Mouse (Mus musculus): ENCODE data around the gene Cd6. TPM values are rescaled to one million over a fixed set of nuclear protein-coding genes. Genes with fewer than 3 reads are reported as not detected.

The Cd6 gene
- polyA plus RNA-seq, 2 experiments = 0.10 TPM; not detected in 1

- no peaks in the 10 kb centered on the region for H3K36me3 ChIP-seq (ENCODE audit: control insufficient read depth, insufficient read depth, low read length)
- H3K9me3 ChIP-seq (ENCODE audit: control insufficient read depth, low read length) = no peaks in the 10 kb centered on the region
- 79% methylated on average over 8 of the region's 8 CpGs for WGBS
- no peak overlapping the region for H3K4me2 ChIP-seq (replicated peaks; ENCODE audit: low read depth, low read length, severe bottlenecking)
- H3K4me1 ChIP-seq (ENCODE audit: control insufficient read depth, insufficient read depth, low read length) = peaks cover 7% of the 10 kb centered on the region; the same call in 1 of the 2 replicates
- DNase-seq (ENCODE audit: low spot score) = no peak
- no peak overlapping the region for H3K27ac ChIP-seq (replicated peaks; ENCODE audit: low read depth, low read length)
- no peak for TF ChIP-seq POLR2A (IDR thresholded peaks at IDR 0.05; ENCODE audit: borderline replicate concordance, extremely low read depth, insufficient read depth, insufficient read length)
- no peak overlapping the region for H3K9ac ChIP-seq (ENCODE audit: low read depth, low read length, severe bottlenecking)
- H3K4me3 ChIP-seq (replicated peaks; ENCODE audit: low read length) = no peak overlapping the region
- H3K27me3 ChIP-seq (ENCODE audit: control insufficient read depth, insufficient read depth, low read length) = no peaks in the 10 kb centered on the region
- ATAC-seq (ENCODE audit: low FRiP score, low read depth) = no peak
These were observed 68.0 kb downstream of the Cd6 start for GRCm38 (mm10) chr19:10761794-10762415.

DNA sequence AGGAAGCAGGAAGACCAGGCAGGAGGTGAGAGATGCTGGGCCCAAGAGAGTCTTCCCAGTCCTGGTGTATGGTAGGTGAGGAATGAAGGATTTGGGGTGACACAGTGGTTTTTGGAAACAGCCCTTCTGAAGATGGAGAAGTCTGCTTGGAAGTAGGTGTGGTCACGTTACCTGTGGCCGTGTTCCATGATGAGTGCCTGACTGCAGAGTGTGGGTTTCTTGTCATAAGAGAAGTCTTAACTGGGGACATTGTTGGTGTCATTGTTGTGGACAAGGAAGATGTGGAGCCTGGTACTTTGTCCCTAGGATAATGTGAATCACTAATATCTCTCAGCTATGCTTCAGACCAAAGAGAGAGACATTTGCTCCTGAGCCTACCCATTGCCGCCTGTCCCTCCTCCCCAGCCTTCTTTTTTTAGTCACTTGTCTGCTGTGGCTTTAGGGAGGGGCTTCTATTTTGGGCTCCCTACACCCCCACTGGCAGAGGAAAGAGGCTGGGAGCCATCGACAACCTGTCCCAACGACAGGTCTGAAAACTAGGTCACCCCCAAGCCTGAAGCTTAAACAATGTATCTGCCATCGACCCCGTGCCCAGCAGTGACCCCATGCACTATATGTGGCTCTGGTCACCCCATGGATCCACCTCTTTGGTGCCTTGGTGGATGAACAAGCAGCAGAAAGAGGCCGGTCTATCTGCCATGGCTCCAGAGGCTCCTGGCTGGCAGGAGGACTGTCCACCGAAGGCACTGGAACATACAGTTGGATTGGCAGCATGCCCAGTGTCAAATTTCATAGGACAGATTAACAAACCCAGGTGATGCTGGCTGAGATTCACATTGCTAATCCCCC lies 69.7 kb downstream of the Cd6 start:
- DNase-seq (ENCODE audit: low spot score) = peak; percentile 20
- 82% methylated on average over 9 of the region's 9 CpGs for WGBS
- no peak overlapping the region for H3K4me3 ChIP-seq (replicated peaks; ENCODE audit: low read length)
- TF ChIP-seq POLR2A (IDR thresholded peaks at IDR 0.05; ENCODE audit: borderline replicate concordance, extremely low read depth, insufficient read depth, insufficient read length) = no peak
- no peak overlapping the region for H3K27ac ChIP-seq (replicated peaks; ENCODE audit: low read depth, low read length)
- H3K27me3 ChIP-seq (ENCODE audit: control insufficient read depth, insufficient read depth, low read length) = no peaks in the 10 kb centered on the region
- ATAC-seq (ENCODE audit: low FRiP score, low read depth) = no peak
- H3K9me3 ChIP-seq (ENCODE audit: control insufficient read depth, low read length) = no peaks in the 10 kb centered on the region
- no peaks in the 10 kb centered on the region for H3K36me3 ChIP-seq (ENCODE audit: control insufficient read depth, insufficient read depth, low read length)
- H3K9ac ChIP-seq (ENCODE audit: low read depth, low read length, severe bottlenecking) = no peak overlapping the region
- H3K4me2 ChIP-seq (replicated peaks; ENCODE audit: low read depth, low read length, severe bottlenecking) = no peak overlapping the region
- H3K4me1 ChIP-seq (ENCODE audit: control insufficient read depth, insufficient read depth, low read length) = peaks cover 7% of the 10 kb centered on the region; the same call in 1 of the 2 replicates

- DNase-seq (ENCODE audit: low spot score) = no peak
- Histone ChIP-seq H3K9me3 (ENCODE audit: control insufficient read depth, low read length) (no peaks in the 10 kb centered on the region), H3K9ac (ENCODE audit: low read depth, low read length, severe bottlenecking) (no peak overlapping the region), H3K27ac (replicated peaks; ENCODE audit: low read depth, low read length) (no peak overlapping the region), H3K4me3 (replicated peaks; ENCODE audit: low read length) (no peak overlapping the region), H3K27me3 (ENCODE audit: control insufficient read depth, insufficient read depth, low read length) (no peaks in the 10 kb centered on the region), H3K36me3 (ENCODE audit: control insufficient read depth, insufficient read depth, low read length) (no peaks in the 10 kb centered on the region), H3K4me1 (ENCODE audit: control insufficient read depth, insufficient read depth, low read length) (peaks cover 7% of the 10 kb centered on the region; the same call in 1 of the 2 replicates), H3K4me2 (replicated peaks; ENCODE audit: low read depth, low read length, severe bottlenecking) (no peak overlapping the region)
- TF ChIP-seq POLR2A (IDR thresholded peaks at IDR 0.05; ENCODE audit: borderline replicate concordance, extremely low read depth, insufficient read depth, insufficient read length) = no peak
- ATAC-seq (ENCODE audit: low FRiP score, low read depth) = no peak
These were observed 70.3 kb downstream of the Cd6 start for GRCm38 (mm10) chr19:10759525-10759924.

DNA sequence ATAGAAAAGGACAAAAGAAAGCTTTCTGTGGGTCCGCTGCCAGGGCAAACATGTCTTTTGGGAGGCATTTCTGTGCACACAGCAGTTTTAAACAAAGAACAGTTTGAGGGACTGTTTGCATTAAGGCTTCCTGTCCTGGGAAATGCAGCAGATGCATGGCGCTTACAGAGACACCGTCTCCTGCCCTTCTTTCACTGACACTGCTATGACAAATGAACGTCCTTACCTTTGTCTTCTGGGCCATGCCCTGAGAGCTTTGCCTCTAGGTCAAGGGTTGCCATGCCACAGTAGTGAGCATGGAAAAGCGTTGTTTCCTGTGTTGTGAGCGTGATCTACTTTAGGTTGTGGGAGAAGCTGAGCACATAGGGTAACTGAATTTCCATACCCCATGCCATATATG lies 71.2 kb downstream of the Cd6 start:
- DNase-seq (ENCODE audit: low spot score) = no peak
- H3K4me2 ChIP-seq (replicated peaks; ENCODE audit: low read depth, low read length, severe bottlenecking) = no peak overlapping the region

DNA sequence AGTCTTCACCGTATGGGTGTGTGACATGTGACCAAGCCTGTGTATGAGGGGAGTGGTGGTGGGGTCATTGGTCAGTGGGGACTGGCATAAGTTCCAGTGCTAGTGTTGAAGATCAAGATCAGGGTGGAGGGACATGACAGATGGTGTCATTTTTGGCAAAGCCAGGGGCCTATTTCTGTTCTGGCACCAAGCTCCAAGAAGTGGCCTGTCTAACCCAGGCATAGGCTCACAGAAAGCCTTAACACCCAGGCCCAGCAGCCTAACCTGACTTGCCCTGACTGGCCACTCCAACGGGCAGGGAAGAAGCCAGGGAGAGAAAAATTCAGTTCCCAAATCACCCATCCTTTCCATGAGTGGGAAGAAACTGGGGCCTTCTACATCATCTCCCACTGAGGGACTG lies 72.3 kb downstream of the Cd6 start:
- no peak overlapping the region for H3K4me2 ChIP-seq (replicated peaks; ENCODE audit: low read depth, low read length, severe bottlenecking)
- no peak for TF ChIP-seq POLR2A (IDR thresholded peaks at IDR 0.05; ENCODE audit: borderline replicate concordance, extremely low read depth, insufficient read depth, insufficient read length)
- peaks cover 7% of the 10 kb centered on the region; the same call in 1 of the 2 replicates for H3K4me1 ChIP-seq (ENCODE audit: control insufficient read depth, insufficient read depth, low read length)
- no peak for DNase-seq (ENCODE audit: low spot score)
- H3K27me3 ChIP-seq (ENCODE audit: control insufficient read depth, insufficient read depth, low read length) = no peaks in the 10 kb centered on the region
- H3K4me3 ChIP-seq (replicated peaks; ENCODE audit: low read length) = no peak overlapping the region
- 68% methylated on average over 2 of the region's 2 CpGs for WGBS
- H3K9me3 ChIP-seq (ENCODE audit: control insufficient read depth, low read length) = no peaks in the 10 kb centered on the region
- no peak for ATAC-seq (ENCODE audit: low FRiP score, low read depth)
- H3K9ac ChIP-seq (ENCODE audit: low read depth, low read length, severe bottlenecking) = no peak overlapping the region
- H3K27ac ChIP-seq (replicated peaks; ENCODE audit: low read depth, low read length) = no peak overlapping the region
- no peaks in the 10 kb centered on the region for H3K36me3 ChIP-seq (ENCODE audit: control insufficient read depth, insufficient read depth, low read length)

More for the DNA sequence above, 71.2 kb downstream of the Cd6 start:
- no peak for ATAC-seq (ENCODE audit: low FRiP score, low read depth)
- H3K36me3 ChIP-seq (ENCODE audit: control insufficient read depth, insufficient read depth, low read length) = no peaks in the 10 kb centered on the region
- peaks cover 7% of the 10 kb centered on the region; the same call in 1 of the 2 replicates for H3K4me1 ChIP-seq (ENCODE audit: control insufficient read depth, insufficient read depth, low read length)
- 62% methylated on average over 6 of the region's 6 CpGs for WGBS
- no peak overlapping the region for H3K9ac ChIP-seq (ENCODE audit: low read depth, low read length, severe bottlenecking)
- H3K9me3 ChIP-seq (ENCODE audit: control insufficient read depth, low read length) = no peaks in the 10 kb centered on the region
- no peak for TF ChIP-seq POLR2A (IDR thresholded peaks at IDR 0.05; ENCODE audit: borderline replicate concordance, extremely low read depth, insufficient read depth, insufficient read length)
- H3K27me3 ChIP-seq (ENCODE audit: control insufficient read depth, insufficient read depth, low read length) = no peaks in the 10 kb centered on the region
- no peak overlapping the region for H3K4me3 ChIP-seq (replicated peaks; ENCODE audit: low read length)
- H3K27ac ChIP-seq (replicated peaks; ENCODE audit: low read depth, low read length) = no peak overlapping the region

Data from limb, embryonic 14.5 days (tissue).